Mouse (Mus musculus) liver, adult 2 months (tissue): ENCODE results near the gene Klhl31. TPM values are rescaled to one million over a fixed set of nuclear protein-coding genes. Genes with fewer than 3 reads are reported as not detected.
A peak's percentile ranks its signal among the peaks of the same experiment; 100 is the strongest.

Experiments used
- DNase-seq: peaks from one replicate; pipeline ENCODE4 v3.0.0-alpha.2; 2011; ENCODE audit warnings: low read depth, low spot score; ENCODE audit errors: extremely low read depth
- H3K27ac ChIP-seq: fragments of 200-500 bp; replicated peaks from 2 replicates; pipeline ENCODE4 v1.5.1; 2012; ENCODE audit warnings: low read depth, mild to moderate bottlenecking, control low read depth, inconsistent platforms, low read length; ENCODE audit not compliant: insufficient read depth
- H3K27me3 ChIP-seq: fragments of 200-500 bp; 2 replicates; pipeline ENCODE4 v1.6.1; 2012; ENCODE audit warnings: mild to moderate bottlenecking, moderate library complexity, low read length, inconsistent platforms; ENCODE audit not compliant: control insufficient read depth, insufficient read depth
- H3K36me3 ChIP-seq: fragments of 200-500 bp; 2 replicates; pipeline ENCODE4 v1.6.1; 2012; ENCODE audit warnings: low read length, inconsistent platforms; ENCODE audit not compliant: control insufficient read depth, insufficient read depth
- H3K4me1 ChIP-seq: fragments of 200-500 bp; 2 replicates; pipeline ENCODE4 v1.6.1; 2011; ENCODE audit warnings: low read length; ENCODE audit not compliant: control insufficient read depth, insufficient read depth
- H3K4me3 ChIP-seq: fragments of 200-500 bp; 2 replicates; pipeline ENCODE4 v1.5.1; 2011; ENCODE audit warnings: low read depth, mild to moderate bottlenecking, control low read depth, low read length, moderate library complexity; ENCODE audit not compliant: insufficient read depth
- H3K79me2 ChIP-seq: fragments of 200-500 bp; 2 replicates; pipeline ENCODE4 v1.6.1; 2012; ENCODE audit warnings: inconsistent platforms, mild to moderate bottlenecking, low read length, moderate library complexity; ENCODE audit not compliant: control insufficient read depth, insufficient read depth
- H3K9ac ChIP-seq: fragments of 200-500 bp; 2 replicates; pipeline ENCODE4 v1.6.1; 2012; ENCODE audit warnings: low read depth, mild to moderate bottlenecking, control low read depth, inconsistent platforms, low read length
- CTCF ChIP-seq: fragments of 200-500 bp; IDR thresholded peaks from 2 replicates; pipeline ENCODE4 v1.5.1; 2011; ENCODE audit warnings: low read depth, low read length, control low read depth
- POLR2A ChIP-seq: fragments of 200-500 bp; IDR thresholded peaks from 2 replicates; pipeline ENCODE4 v1.6.1; 2011; ENCODE audit warnings: low read length, control low read depth; ENCODE audit not compliant: insufficient read depth; ENCODE audit errors: extremely low read depth
- WGBS: fragments of 180-500 bp; shearing (Covaris S2); methylation state at CpG from one replicate; pipeline ENCODE4 v1.1.7; 2018; 5-methylcytosine and 5-hydroxymethylcytosine counted together
- polyA plus RNA-seq: library from polyadenylated mRNA; depleted of rRNA; stranded (reverse); fragments of >200 nt; gene quantifications from 2 replicates; pipeline ENCODE4 v1.2.3, GENCODE M21; 2012
- total RNA-seq: library from RNA; depleted of rRNA; stranded (reverse); fragments of >200 nt; gene quantifications from 2 replicates; pipeline ENCODE4 v1.2.3, GENCODE M21; 2014

Gene Klhl31
- total and polyA plus RNA-seq, 2 experiments: 0.18 TPM; not detected in 1

DNA sequence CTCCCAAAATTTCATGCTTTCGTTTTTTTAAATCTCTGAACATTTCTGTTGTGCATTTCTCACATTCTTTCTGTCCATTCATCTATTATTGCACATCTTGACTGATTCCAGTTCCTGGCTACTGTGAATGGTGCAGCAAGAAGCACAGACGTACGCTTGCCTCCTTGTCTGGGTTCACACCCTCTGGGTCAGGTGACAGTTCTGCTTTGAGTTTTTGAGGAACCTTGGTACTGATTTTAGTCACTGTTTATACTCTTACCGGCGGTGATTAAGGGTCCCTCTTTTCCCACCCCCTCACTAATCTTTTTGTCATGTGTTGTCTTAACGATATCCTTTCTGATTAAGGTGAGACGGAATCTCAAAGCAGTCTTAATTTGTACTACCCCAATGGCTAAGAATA lies 15.5 kb downstream of the Klhl31 start:
- Histone ChIP-seq H3K27ac (no peak overlapping the region), H3K79me2 (no peaks in the 10 kb centered on the region), H3K36me3 (no peaks in the 10 kb centered on the region), H3K4me3 (no peak overlapping the region), H3K27me3 (no peaks in the 10 kb centered on the region; the same call in 1 of the 2 replicates), H3K4me1 (no peaks in the 10 kb centered on the region), H3K9ac (no peak overlapping the region)
- TF ChIP-seq CTCF: no peak
- TF ChIP-seq POLR2A: no peak
- WGBS: 72% methylated on average over 7 of the region's 7 CpGs
- DNase-seq: no peak

DNA sequence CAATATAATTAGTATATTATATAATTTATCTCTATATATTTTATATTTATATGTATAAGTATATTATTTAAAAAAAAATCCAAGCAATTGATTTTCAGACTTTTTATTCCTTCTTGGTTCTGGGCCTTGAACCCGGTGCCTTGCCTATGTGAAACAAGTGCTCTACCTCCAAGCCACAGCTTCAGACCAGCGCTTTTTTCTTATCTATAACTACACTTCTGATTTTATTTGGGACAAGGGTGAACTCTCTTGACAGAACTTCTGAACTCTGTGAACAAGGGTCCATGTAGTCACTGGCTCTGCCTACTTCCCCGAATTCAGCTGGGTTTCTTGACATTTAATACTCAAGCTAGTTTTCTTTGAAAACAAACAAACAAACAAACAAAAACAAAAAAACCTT lies 17.6 kb downstream of the Klhl31 start:
- H3K9ac ChIP-seq: no peak overlapping the region

DNA sequence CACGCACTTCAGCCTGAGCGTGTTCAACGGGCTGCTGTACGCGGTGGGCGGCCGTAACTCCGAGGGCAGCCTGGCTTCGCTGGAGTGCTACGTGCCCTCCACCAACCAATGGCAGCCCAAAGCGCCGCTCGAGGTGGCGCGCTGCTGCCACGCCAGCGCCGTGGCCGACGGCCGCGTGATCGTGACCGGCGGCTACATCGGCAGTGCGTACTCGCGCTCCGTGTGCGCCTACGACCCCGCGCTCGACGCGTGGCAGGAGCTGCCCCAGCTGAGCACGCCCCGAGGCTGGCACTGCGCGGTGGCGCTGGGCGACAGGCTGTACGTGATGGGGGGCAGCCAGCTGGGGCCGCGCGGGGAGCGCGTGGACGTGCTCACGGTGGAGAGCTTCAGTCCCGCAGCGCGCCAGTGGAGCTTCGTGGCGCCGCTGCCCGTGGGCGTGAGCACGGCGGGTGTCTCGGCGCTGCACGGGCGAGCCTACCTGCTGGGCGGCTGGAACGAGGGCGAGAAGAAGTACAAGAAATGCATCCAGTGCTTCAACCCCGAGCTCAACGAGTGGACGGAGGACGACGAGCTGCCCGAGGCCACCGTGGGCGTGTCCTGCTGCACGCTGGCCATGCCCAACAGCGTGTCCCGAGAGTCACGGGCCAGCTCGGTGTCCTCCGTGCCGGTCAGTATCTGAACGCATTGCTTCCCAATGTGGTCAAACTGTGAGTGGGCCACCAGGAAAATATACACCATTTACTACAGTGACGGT lies 19.1 kb downstream of the Klhl31 start:
- peak; percentile 59 for DNase-seq
- WGBS: under 1% methylated on average over 85 of the region's 85 CpGs
- Histone ChIP-seq H3K27ac (no peak overlapping the region), H3K4me1 (no peaks in the 10 kb centered on the region), H3K4me3 (peak overlapping the region; percentile 63), H3K27me3 (no peaks in the 10 kb centered on the region; the same call in 1 of the 2 replicates), H3K36me3 (no peaks in the 10 kb centered on the region), H3K79me2 (no peaks in the 10 kb centered on the region), H3K9ac (peak overlapping the region; percentile 47)
- no peak for TF ChIP-seq POLR2A
- no peak for TF ChIP-seq CTCF

More for the DNA sequence above, 17.6 kb downstream of the Klhl31 start:
- no peak for TF ChIP-seq CTCF
- no peak for TF ChIP-seq POLR2A
- H3K4me1 ChIP-seq: no peaks in the 10 kb centered on the region
- no peaks in the 10 kb centered on the region; the same call in 1 of the 2 replicates for H3K27me3 ChIP-seq
- no peak for DNase-seq
- H3K79me2 ChIP-seq: no peaks in the 10 kb centered on the region
- H3K27ac ChIP-seq: no peak overlapping the region
- 86% methylated on average over 3 of the region's 3 CpGs for WGBS
- H3K4me3 ChIP-seq: no peak overlapping the region
- no peaks in the 10 kb centered on the region for H3K36me3 ChIP-seq

DNA sequence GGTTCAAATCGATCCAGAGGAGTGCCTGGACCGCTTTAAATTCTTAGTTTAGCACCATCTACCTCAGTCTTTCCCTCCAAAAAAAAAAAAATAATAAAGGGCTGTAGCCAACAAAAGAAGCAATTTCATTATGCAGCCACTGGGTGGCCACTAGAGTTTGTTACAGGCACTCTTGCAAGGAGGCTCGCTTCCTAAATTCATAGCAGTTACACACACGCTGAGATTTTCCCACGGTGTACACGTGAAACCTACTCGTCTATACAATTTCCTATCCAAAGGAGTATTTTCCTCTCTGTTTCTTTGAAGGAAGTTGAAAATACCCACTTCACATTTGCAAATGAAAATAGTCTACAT lies 19.6 kb downstream of the Klhl31 start:
- Histone ChIP-seq H3K27ac (no peak overlapping the region), H3K4me3 (peak overlapping the region; percentile 63), H3K36me3 (no peaks in the 10 kb centered on the region), H3K9ac (peak overlapping the region; percentile 47; the same call in 1 of the 2 replicates), H3K4me1 (no peaks in the 10 kb centered on the region), H3K27me3 (no peaks in the 10 kb centered on the region; the same call in 1 of the 2 replicates), H3K79me2 (no peaks in the 10 kb centered on the region)
- WGBS: under 1% methylated on average over 7 of the region's 7 CpGs
- DNase-seq: peak; percentile 68
- peak; percentile 53 for TF ChIP-seq CTCF
- no peak for TF ChIP-seq POLR2A

DNA sequence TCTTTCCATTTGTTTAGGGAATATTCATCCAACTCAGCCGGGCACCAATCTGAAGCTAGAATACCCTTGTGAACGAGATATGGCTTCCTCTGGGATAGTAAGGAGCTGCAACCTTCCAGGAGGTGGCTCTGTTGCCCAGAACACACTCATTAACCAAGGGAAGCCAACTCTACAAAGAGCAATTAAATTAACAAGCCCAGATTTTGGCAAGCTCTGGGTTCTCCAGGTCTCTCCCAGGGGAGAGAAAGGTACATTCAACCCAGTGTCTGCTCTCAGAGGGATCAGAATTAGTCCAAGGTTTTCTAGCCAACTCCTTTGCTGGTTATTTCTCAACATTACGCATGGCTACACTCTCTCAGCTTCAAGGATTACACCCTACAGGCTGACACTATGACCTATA lies 26.6 kb downstream of the Klhl31 start:
- Histone ChIP-seq H3K9ac (no peak overlapping the region), H3K79me2 (no peaks in the 10 kb centered on the region), H3K27me3 (no peaks in the 10 kb centered on the region), H3K36me3 (no peaks in the 10 kb centered on the region), H3K4me3 (no peak overlapping the region), H3K27ac (no peak overlapping the region), H3K4me1 (no peaks in the 10 kb centered on the region)
- 57% methylated on average over 3 of the region's 3 CpGs for WGBS
- TF ChIP-seq CTCF (0 out of 2 replicates have a peak, but pooled peaks have one; percentile 19), POLR2A (no peak)
- DNase-seq: no peak

DNA sequence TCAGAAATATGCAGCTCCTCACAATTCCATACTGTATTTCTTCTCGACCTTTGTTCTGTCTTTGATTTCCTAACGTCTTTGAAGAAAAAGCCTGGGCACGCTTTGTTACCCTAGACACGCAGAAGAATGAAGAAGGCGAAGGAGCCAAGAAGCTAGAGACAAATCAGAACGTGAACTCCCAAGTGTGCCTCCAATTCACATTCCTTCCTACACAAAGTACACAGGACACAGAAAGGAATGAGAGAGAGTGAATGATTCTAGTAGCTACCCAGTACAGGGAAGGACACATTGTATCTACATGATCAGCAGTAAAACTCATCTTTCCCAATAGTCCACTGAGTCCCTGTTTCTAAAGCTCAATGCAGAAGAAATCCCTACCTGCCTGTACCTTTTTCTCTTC lies 33.8 kb downstream of the Klhl31 start:
- DNase-seq: no peak
- no peaks in the 10 kb centered on the region for H3K36me3 ChIP-seq
- no peaks in the 10 kb centered on the region for H3K27me3 ChIP-seq
- H3K27ac ChIP-seq: no peak overlapping the region
- no peak for TF ChIP-seq CTCF
- TF ChIP-seq POLR2A: no peak
- H3K79me2 ChIP-seq: no peaks in the 10 kb centered on the region
- H3K4me1 ChIP-seq: no peaks in the 10 kb centered on the region
- WGBS: 91% methylated on average over 6 of the region's 6 CpGs
- H3K9ac ChIP-seq: no peak overlapping the region
- H3K4me3 ChIP-seq: no peak overlapping the region
